In genomic region chr8:120300601-120301141, GRCm38 (mm10) we compare ENCODE assay signal across 8 mouse cellular contexts.
DNase-seq lines count a peak whose midpoint lies in the region; ATAC-seq lines count a peak whose summit lies in the region.

No protein-coding gene starts in this region.

- peak; percentile 39; the same call in 1 of the 2 replicates for ATAC-seq in hindbrain, embryonic 14.5 days (ENCODE audit: low FRiP score)
- peak; percentile 90 for ATAC-seq in megakaryocyte progenitor cell, adult 5-6 weeks (replicated peaks; ENCODE audit: poor library complexity)

- no peaks in the 10 kb centered on the region for H3K9me3 ChIP-seq in hindbrain, embryonic 14.5 days (ENCODE audit: control insufficient read depth, low read length)

- no peak overlapping the region for H3K4me3 ChIP-seq in hindbrain, embryonic 14.5 days (replicated peaks; ENCODE audit: low read length)

- H3K9ac ChIP-seq in hindbrain, embryonic 14.5 days: no peak overlapping the region

- H3K4me1 ChIP-seq in hindbrain, embryonic 14.5 days (replicated peaks; ENCODE audit: control insufficient read depth, insufficient read depth, low read length): peaks cover 66% of the 10 kb centered on the region

- peak; percentile 55 for DNase-seq in T-cell, adult 2 months (ENCODE audit: low spot score)
- peak; percentile 94 to 95 for DNase-seq in cerebellum, postnatal 10 days
- DNase-seq in frontal cortex, adult 2 months (ENCODE audit: extremely low spot score in 1 of 2, low spot score in 1 of 2): peak; percentile 72 to 85
- DNase-seq in hindbrain, embryonic 14.5 days (ENCODE audit: low spot score): peak; percentile 74
- peak; percentile 67 to 84 for DNase-seq in left cerebral cortex, postnatal 14 days (ENCODE audit: low spot score in 2 of 2)
- peak; percentile 68 for DNase-seq in right cerebral cortex, postnatal 14 days
- peak; percentile 63 to 71 for DNase-seq in urinary bladder, postnatal 36 days (ENCODE audit: low spot score in 2 of 2)

- no peaks in the 10 kb centered on the region for H3K27me3 ChIP-seq in hindbrain, embryonic 14.5 days (ENCODE audit: control insufficient read depth, insufficient read depth, low read length)

- no peaks in the 10 kb centered on the region for H3K36me3 ChIP-seq in hindbrain, embryonic 14.5 days (replicated peaks; ENCODE audit: control insufficient read depth, insufficient read depth)

- intact Hi-C loops in left cerebral cortex, postnatal 14 days (cut with DNase I): no loop called here

- H3K4me2 ChIP-seq in hindbrain, embryonic 14.5 days (replicated peaks): no peak overlapping the region; the same call in 1 of the 2 replicates

- 5% methylated on average over 13 of the region's 13 CpGs for WGBS in hindbrain, embryonic 14.5 days

- H3K27ac ChIP-seq in hindbrain, embryonic 14.5 days: no peak overlapping the region
